Mouse (Mus musculus) MEL (cell line): ENCODE results near the gene Trp73. TPM values are rescaled to one million over a fixed set of nuclear protein-coding genes. Genes with fewer than 3 reads are reported as not detected.

Experiments
- DNase-seq: peaks from one replicate; pipeline ENCODE4 v3.0.0; 2011; ENCODE audit warnings: low read depth, low spot score
- H3K27ac ChIP-seq: 2 replicates; pipeline ENCODE4 v1.5.1; 2012; ENCODE audit warnings: low read depth, mild to moderate bottlenecking, control low read depth, low read length, moderate library complexity; ENCODE audit not compliant: control insufficient read depth
- H3K27me3 ChIP-seq, 2 experiments: fragments of 150-350 bp in 1 of 2; sonication (generic) in 1 of 2; 2 replicates each; pipeline ENCODE4 v1.6.1; 2012; ENCODE audit warnings: low read length in 2 of 2, mild to moderate bottlenecking in 2 of 2, improper control_type of control experiment in 1 of 2, moderate library complexity in 1 of 2; ENCODE audit not compliant: insufficient read depth in 2 of 2, control insufficient read depth in 1 of 2
- H3K36me3 ChIP-seq, 2 experiments: 2 replicates each; pipeline ENCODE4 v1.6.1; 2012 to 2014; ENCODE audit warnings: low read length in 2 of 2, improper control_type of control experiment in 1 of 2, inconsistent platforms in 1 of 2, mild to moderate bottlenecking in 1 of 2; ENCODE audit not compliant: insufficient read depth in 2 of 2, control insufficient read depth in 1 of 2
- H3K4me1 ChIP-seq, 2 experiments: fragments of 150-350 bp in 1 of 2; sonication (generic) in 1 of 2; 2 replicates each; pipeline ENCODE4 v1.6.1; 2012; ENCODE audit warnings: low read length in 2 of 2, improper control_type of control experiment in 1 of 2, mild to moderate bottlenecking in 1 of 2; ENCODE audit not compliant: insufficient read depth in 2 of 2, control insufficient read depth in 1 of 2
- H3K4me3 ChIP-seq, 2 experiments: fragments of 150-350 bp in 1 of 2; sonication (generic) in 1 of 2; 2 replicates each; pipeline ENCODE4 v1.5.1; 2012; ENCODE audit warnings: low read depth in 2 of 2, low read length in 2 of 2, mild to moderate bottlenecking in 2 of 2, moderate library complexity in 2 of 2, control low read depth in 1 of 2, improper control_type of control experiment in 1 of 2; ENCODE audit not compliant: control insufficient read depth in 1 of 2, insufficient read depth in 1 of 2
- H3K79me2 ChIP-seq: 2 replicates; pipeline ENCODE4 v1.6.1; 2012; ENCODE audit warnings: mild to moderate bottlenecking, low read length, moderate library complexity; ENCODE audit not compliant: control insufficient read depth, poor library complexity, insufficient read depth
- H3K9ac ChIP-seq: 2 replicates; pipeline ENCODE4 v1.6.1; 2012; ENCODE audit warnings: low read depth, mild to moderate bottlenecking, control low read depth, low read length, moderate library complexity; ENCODE audit not compliant: control insufficient read depth, poor library complexity, severe bottlenecking
- H3K9me3 ChIP-seq: fragments of 150-350 bp; sonication (generic); replicated peaks from 2 replicates; pipeline ENCODE4 v1.6.1; 2012; ENCODE audit warnings: mild to moderate bottlenecking, low read length, improper control_type of control experiment, moderate library complexity; ENCODE audit not compliant: insufficient read depth
- CHD2 ChIP-seq: IDR thresholded peaks from 2 replicates; pipeline ENCODE4 v1.6.1; 2011; ENCODE audit warnings: low read length, improper control_type of control experiment
- E2F4 ChIP-seq: IDR thresholded peaks from 2 replicates; pipeline ENCODE4 v1.6.1; 2011; ENCODE audit warnings: low read depth, low read length, improper control_type of control experiment, borderline replicate concordance
- ELF1 ChIP-seq: IDR thresholded peaks from 2 replicates; pipeline ENCODE4 v1.6.1; 2014; ENCODE audit warnings: low read depth, mild to moderate bottlenecking, inconsistent platforms, low read length, improper control_type of control experiment, moderate library complexity
- GABPA ChIP-seq: IDR thresholded peaks from 2 replicates; pipeline ENCODE4 v1.6.1; 2012; ENCODE audit warnings: low read depth, mild to moderate bottlenecking, inconsistent platforms, low read length, improper control_type of control experiment, moderate library complexity
- KAT2A ChIP-seq: conservative IDR thresholded peaks from 2 replicates; pipeline ENCODE4 v1.6.1; 2012; ENCODE audit warnings: low read depth, low read length, improper control_type of control experiment, inconsistent platforms
- MAX ChIP-seq: IDR thresholded peaks from 2 replicates; pipeline ENCODE4 v1.6.1; 2011; ENCODE audit warnings: low read length, improper control_type of control experiment
- MEF2A ChIP-seq: IDR thresholded peaks from 2 replicates; pipeline ENCODE4 v1.6.1; 2014; ENCODE audit warnings: low read depth, mild to moderate bottlenecking, inconsistent platforms, low read length, improper control_type of control experiment; ENCODE audit not compliant: poor library complexity, insufficient replicate concordance, severe bottlenecking; ENCODE audit errors: extremely low read depth
- MXI1 ChIP-seq: IDR thresholded peaks from 2 replicates; pipeline ENCODE4 v1.6.1; 2011; ENCODE audit warnings: mild to moderate bottlenecking, low read depth, low read length, improper control_type of control experiment
- MYC ChIP-seq: IDR thresholded peaks from 2 replicates; pipeline ENCODE4 v1.6.1; 2011; ENCODE audit warnings: low read depth, mild to moderate bottlenecking, low read length, improper control_type of control experiment, moderate library complexity
- NELFE ChIP-seq: IDR thresholded peaks from 2 replicates; pipeline ENCODE4 v1.6.1; 2011; ENCODE audit warnings: low read depth, low read length, improper control_type of control experiment
- NRF1 ChIP-seq: IDR thresholded peaks from 2 replicates; pipeline ENCODE4 v1.6.1; 2014; ENCODE audit warnings: low read depth, mild to moderate bottlenecking, inconsistent platforms, low read length, improper control_type of control experiment, moderate library complexity; ENCODE audit not compliant: poor library complexity, insufficient read depth, severe bottlenecking
- POLR2A ChIP-seq, 2 experiments: IDR thresholded peaks; 2 replicates each; pipeline ENCODE4 v1.6.1; 2011 to 2012; ENCODE audit warnings: low read length in 2 of 2, mild to moderate bottlenecking in 2 of 2, control low read depth in 1 of 2, improper control_type of control experiment in 1 of 2, low read depth in 1 of 2, moderate library complexity in 1 of 2; ENCODE audit not compliant: control insufficient read depth in 1 of 2, insufficient read depth in 1 of 2, poor library complexity in 1 of 2
- POLR2AphosphoS5 ChIP-seq: IDR thresholded peaks from 2 replicates; pipeline ENCODE4 v1.6.1; 2012; ENCODE audit warnings: low read depth, borderline replicate concordance, mild to moderate bottlenecking, inconsistent platforms, low read length, moderate library complexity, mixed read lengths
- RAD21 ChIP-seq: IDR thresholded peaks from 2 replicates; pipeline ENCODE4 v1.6.1; 2011; ENCODE audit warnings: mild to moderate bottlenecking, low read depth, low read length, improper control_type of control experiment
- SIN3A ChIP-seq: IDR thresholded peaks from 2 replicates; pipeline ENCODE4 v1.6.1; 2012; ENCODE audit warnings: low read length, improper control_type of control experiment, inconsistent platforms
- SMC3 ChIP-seq: IDR thresholded peaks from 2 replicates; pipeline ENCODE4 v1.6.1; 2011; ENCODE audit warnings: low read depth, low read length, improper control_type of control experiment
- TBP ChIP-seq: IDR thresholded peaks from 2 replicates; pipeline ENCODE4 v1.8.0; 2011; ENCODE audit warnings: low read depth, low read length, improper control_type of control experiment
- TCF12 ChIP-seq: IDR thresholded peaks from 2 replicates; pipeline ENCODE4 v1.6.1; 2014; ENCODE audit warnings: low read depth, mild to moderate bottlenecking, inconsistent platforms, low read length, improper control_type of control experiment, moderate library complexity
- UBTF ChIP-seq: IDR thresholded peaks from 2 replicates; pipeline ENCODE4 v1.6.1; 2012; ENCODE audit warnings: low read depth, mild to moderate bottlenecking, inconsistent platforms, low read length, improper control_type of control experiment, moderate library complexity, borderline replicate concordance; ENCODE audit not compliant: insufficient read depth
- USF1 ChIP-seq: IDR thresholded peaks from 2 replicates; pipeline ENCODE4 v1.6.1; 2014; ENCODE audit warnings: low read depth, mild to moderate bottlenecking, inconsistent platforms, low read length, improper control_type of control experiment, moderate library complexity
- ZMIZ1 ChIP-seq: IDR thresholded peaks from 2 replicates; pipeline ENCODE4 v1.6.1; 2012; ENCODE audit warnings: low read depth, mild to moderate bottlenecking, inconsistent platforms, low read length, improper control_type of control experiment, moderate library complexity
- polyA plus RNA-seq, 2 experiments: library from polyadenylated mRNA; stranded (reverse) in 1 of 2; unstranded in 1 of 2; fragments of >175 nt in 1 of 2; fragments of >200 nt in 1 of 2; gene quantifications; 2 replicates each; pipeline versions ENCODE4 v1.2.1 to v1.2.4; 2012; ENCODE audit warnings: low replicate concordance in 2 of 2, low read depth in 1 of 2; ENCODE audit not compliant: insufficient read length in 2 of 2, insufficient read depth in 1 of 2, missing spikeins in 1 of 2
- total RNA-seq: library from RNA; depleted of rRNA; stranded (reverse); fragments of 300-350 nt; gene quantifications from 2 replicates; pipeline ENCODE4 v1.2.3, GENCODE M21; 2012

Trp73 gene
- total and polyA plus RNA-seq, 3 experiments = 0.03 to 0.04 TPM; not detected in 1

GRCm38 (mm10) chr4:154109216-154109849 is 30.7 kb downstream of the Trp73 start:
- Histone ChIP-seq H3K36me3 (no peaks in the 10 kb centered on the region), H3K4me3 (no peak overlapping the region), H3K9ac (no peak overlapping the region), H3K79me2 (no peaks in the 10 kb centered on the region), H3K27ac (no peak overlapping the region), H3K9me3 (no peaks in the 10 kb centered on the region), H3K27me3 (no peaks in the 10 kb centered on the region), H3K4me1 (no peaks in the 10 kb centered on the region)
- no peak for DNase-seq
- TF ChIP-seq NRF1 = no peak
- no peak for TF ChIP-seq USF1
- no peak for TF ChIP-seq UBTF
- TF ChIP-seq MAX = no peak
- no peak for TF ChIP-seq TBP
- no peak for TF ChIP-seq TCF12

GRCm38 (mm10) chr4:154106497-154107061 is 33.4 kb downstream of the Trp73 start:
- no peaks in the 10 kb centered on the region for H3K9me3 ChIP-seq
- no peak overlapping the region for H3K4me3 ChIP-seq
- H3K79me2 ChIP-seq = no peaks in the 10 kb centered on the region
- H3K36me3 ChIP-seq = no peaks in the 10 kb centered on the region
- no peaks in the 10 kb centered on the region for H3K4me1 ChIP-seq
- DNase-seq = no peak
- H3K27me3 ChIP-seq = no peaks in the 10 kb centered on the region
- no peak for TF ChIP-seq MEF2A
- no peak for TF ChIP-seq E2F4
- TF ChIP-seq TBP = no peak
- no peak for TF ChIP-seq NELFE
- TF ChIP-seq SIN3A = no peak
- no peak for TF ChIP-seq TCF12
- no peak for TF ChIP-seq ELF1
- TF ChIP-seq GABPA = no peak
- TF ChIP-seq MXI1 = no peak
- no peak for TF ChIP-seq MYC
- no peak for TF ChIP-seq MAX
- TF ChIP-seq POLR2AphosphoS5 = no peak
- no peak for TF ChIP-seq CHD2
- no peak for TF ChIP-seq KAT2A
- no peak for TF ChIP-seq POLR2A (IDR thresholded peaks at IDR 0.05; ENCODE audit: control insufficient read depth in 1 of 2, insufficient read depth in 1 of 2, low read depth in 1 of 2, low read length in 2 of 2, poor library complexity in 1 of 2)
- TF ChIP-seq RAD21 = no peak
- TF ChIP-seq ZMIZ1 = no peak
- no peak for TF ChIP-seq USF1
- TF ChIP-seq SMC3 = no peak
- H3K9ac ChIP-seq = no peak overlapping the region
- H3K27ac ChIP-seq = no peak overlapping the region
